ENCODE assay signal across 9 mouse cellular contexts in the genomic region with DNA sequence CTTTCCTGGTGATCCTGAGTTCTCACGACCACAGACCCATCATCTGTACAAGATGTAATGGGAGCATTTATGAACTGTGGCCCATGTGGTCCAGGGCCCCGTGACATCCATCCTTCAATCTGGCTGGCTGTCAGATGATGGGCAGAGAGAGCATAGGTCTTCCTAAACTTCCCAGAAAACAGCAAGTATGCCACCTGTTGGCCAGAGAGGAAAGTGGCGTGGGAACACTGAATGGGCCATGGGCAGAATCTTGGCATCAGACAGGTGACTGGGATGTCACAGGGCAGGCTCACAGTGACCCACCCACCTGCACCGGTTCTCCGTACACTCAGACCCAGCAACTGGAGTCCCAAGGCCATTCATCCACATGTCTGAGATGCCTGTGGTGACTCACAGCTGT. TPM values are rescaled to one million over a fixed set of nuclear protein-coding genes. Genes with fewer than 3 reads are reported as not detected.
DNase-seq lines count a peak whose midpoint lies in the region; ATAC-seq and TF ChIP-seq lines count a peak whose summit lies in the region.
"Had no signal": no experiment of that assay in that cellular context is flagged by ENCODE, and none has a peak within 500 bp of the region (broad histone marks: within the 10 kb centered on the region; RNA-seq: fewer than 3 reads in every experiment).

No protein-coding gene starts in this region.

- H3K36me3 ChIP-seq in intestine, postnatal 0 days (ENCODE audit: control insufficient read depth, insufficient read depth), result no peaks in the 10 kb centered on the region
- H3K36me3 ChIP-seq in intestine, embryonic 15.5 days, result no peaks in the 10 kb centered on the region

- H3K9ac ChIP-seq in intestine, postnatal 0 days (ENCODE audit: low read depth, low read length), result no peak overlapping the region
- H3K9ac ChIP-seq in intestine, embryonic 15.5 days, result no peak overlapping the region

- DNase-seq in CD4-positive helper T cell, adult 2 months (ENCODE audit: low read depth, low spot score), result peak; percentile 57
- DNase-seq in adrenal gland, postnatal 14 days, result peak; percentile 72
- peak; percentile 31 to 65 for DNase-seq in heart, postnatal 14 days
- peak; percentile 72 for DNase-seq in retina, embryonic 14.5 days (ENCODE audit: low spot score)
- DNase-seq in ovary, postnatal 36 days (ENCODE audit: low spot score), result no peak
- DNase-seq in left cerebral cortex, adult 8-10 months (ENCODE audit: low spot score in 2 of 2), result no peak

- no peak for ATAC-seq in intestine, postnatal 0 days
- no peak for ATAC-seq in intestine, embryonic 15.5 days

- TF ChIP-seq CTCF in intestine, postnatal 0 days (IDR thresholded peaks at IDR 0.05; ENCODE audit: low read depth), result peak; percentile 80

- WGBS in intestine, postnatal 0 days, result 33% methylated on average over 5 of the region's 5 CpGs
- 35% methylated on average over 5 of the region's 5 CpGs for WGBS in intestine, embryonic 15.5 days

- H3K27ac ChIP-seq in intestine, postnatal 0 days (ENCODE audit: low read depth, low read length), result no peak overlapping the region
- H3K27ac ChIP-seq in intestine, embryonic 15.5 days, result no peak overlapping the region

- H3K4me2 ChIP-seq in intestine, postnatal 0 days (replicated peaks; ENCODE audit: low read depth), result no peak overlapping the region
- no peak overlapping the region for H3K4me2 ChIP-seq in intestine, embryonic 15.5 days (replicated peaks)

- no peaks in the 10 kb centered on the region for H3K27me3 ChIP-seq in intestine, postnatal 0 days (replicated peaks; ENCODE audit: control insufficient read depth, insufficient read depth, low read length)
- H3K27me3 ChIP-seq in intestine, embryonic 15.5 days (replicated peaks), result no peaks in the 10 kb centered on the region

- H3K4me3 ChIP-seq in intestine, postnatal 0 days (ENCODE audit: low read depth, low read length), result no peak overlapping the region
- no peak overlapping the region for H3K4me3 ChIP-seq in intestine, embryonic 15.5 days (replicated peaks)

- no peaks in the 10 kb centered on the region for H3K9me3 ChIP-seq in intestine, postnatal 0 days (ENCODE audit: control insufficient read depth)
- H3K9me3 ChIP-seq in intestine, embryonic 15.5 days, result no peaks in the 10 kb centered on the region

- H3K4me1 ChIP-seq in intestine, postnatal 0 days (replicated peaks; ENCODE audit: control insufficient read depth, insufficient read depth, low read length), result no peaks in the 10 kb centered on the region
- H3K4me1 ChIP-seq in intestine, embryonic 15.5 days (replicated peaks), result no peaks in the 10 kb centered on the region

- intact Hi-C loops in heart, postnatal 14 days (cut with DNase I), result loop anchor here (2.0 to 5.0 kb wide), 2 partner anchors 40 to 129 kb away; a partner anchor contains a TSS

RNA-seq across cellular contexts. Expression of a gene that starts 4.4 kb away (rescaled TPM):
- 16.4 and 18.7 TPM in 2 replicates for polyA plus RNA-seq in intestine, postnatal 0 days (2015; fragmentation: Nextera tagmentation; extraction: Ambion mirVana)
- 26.7 and 32.4 TPM in 2 replicates for polyA plus RNA-seq in intestine, embryonic 15.5 days (2015; fragmentation: Nextera tagmentation; extraction: Ambion mirVana)
- total RNA-seq in adrenal gland, postnatal 14 days (2021), result 21.8 and 24.4 TPM in 2 replicates
- 10 to 100 TPM; 16.6 to 16.7 TPM for total RNA-seq in heart, postnatal 14 days (2021)
- total RNA-seq in left cerebral cortex, adult 8-10 months (2022), result 10 to 100 TPM; 10.3 to 11.9 (median 10.4) TPM

RNA-seq across cellular contexts. Expression of a gene that starts 6.5 kb away (rescaled TPM):
- 481 and 496 TPM in 2 replicates for polyA plus RNA-seq in intestine, postnatal 0 days (2015; fragmentation: Nextera tagmentation; extraction: Ambion mirVana)
- polyA plus RNA-seq in intestine, embryonic 15.5 days (2015; fragmentation: Nextera tagmentation; extraction: Ambion mirVana), result 339 and 367 TPM in 2 replicates
- 312 and 335 TPM in 2 replicates for total RNA-seq in adrenal gland, postnatal 14 days (2021)
- 100 to 1,000 TPM; 175 to 185 TPM for total RNA-seq in heart, postnatal 14 days (2021)
- total RNA-seq in left cerebral cortex, adult 8-10 months (2022), result 100 to 1,000 TPM; 123 to 209 (median 170) TPM

RNA-seq across cellular contexts. Expression of a gene that starts 23.5 kb away (rescaled TPM):
- 588 and 718 TPM in 2 replicates for polyA plus RNA-seq in intestine, postnatal 0 days (2015; fragmentation: Nextera tagmentation; extraction: Ambion mirVana)
- polyA plus RNA-seq in intestine, embryonic 15.5 days (2015; fragmentation: Nextera tagmentation; extraction: Ambion mirVana), result 297 and 389 TPM in 2 replicates
- 4.7 and 5.0 TPM in 2 replicates for total RNA-seq in adrenal gland, postnatal 14 days (2021)
- 1 to 10 TPM; 3.0 to 5.2 TPM for total RNA-seq in heart, postnatal 14 days (2021)
- total RNA-seq in left cerebral cortex, adult 8-10 months (2022), result 1 to 10 TPM in 3 of 4 experiments, under 1 TPM in 1; 0.46 to 3.1 (median 1.7) TPM

RNA-seq across cellular contexts. Expression of a gene that starts 23.8 kb away (rescaled TPM):
- 116 TPM in 2 replicates for polyA plus RNA-seq in intestine, postnatal 0 days (2015; fragmentation: Nextera tagmentation; extraction: Ambion mirVana)
- polyA plus RNA-seq in intestine, embryonic 15.5 days (2015; fragmentation: Nextera tagmentation; extraction: Ambion mirVana), result 163 and 190 TPM in 2 replicates
- total RNA-seq in adrenal gland, postnatal 14 days (2021), result 56.6 and 58.1 TPM in 2 replicates
- total RNA-seq in heart, postnatal 14 days (2021), result 10 to 100 TPM; 75.4 to 76.0 TPM
- 10 to 100 TPM; 57.8 to 72.0 (median 64.7) TPM for total RNA-seq in left cerebral cortex, adult 8-10 months (2022)

RNA-seq across cellular contexts. Expression of a gene that starts 30.4 kb away (rescaled TPM):
- 0.68 and 0.78 TPM in 2 replicates for polyA plus RNA-seq in intestine, postnatal 0 days (2015; fragmentation: Nextera tagmentation; extraction: Ambion mirVana)
- 1.7 and 2.9 TPM in 2 replicates for polyA plus RNA-seq in intestine, embryonic 15.5 days (2015; fragmentation: Nextera tagmentation; extraction: Ambion mirVana)
- 2.1 and 3.0 TPM in 2 replicates for total RNA-seq in adrenal gland, postnatal 14 days (2021)
- total RNA-seq in heart, postnatal 14 days (2021), result under 1 TPM in 1 of 2 experiments, not detected in 1; 0.10 TPM
- total RNA-seq in left cerebral cortex, adult 8-10 months (2022), result 10 to 100 TPM; 86.8 to 96.3 (median 92.7) TPM
- total RNA-seq: neutrophil, adult 5-6 weeks had no signal

Comparison
In these comparisons a context has a peak if more than half of its experiments do, and no peak if none do; other contexts are left out.
1. DNase-seq: peak in CD4-positive helper T cell, adult 2 months (single experiment), adrenal gland, postnatal 14 days (single experiment), heart, postnatal 14 days (2 of 2) and retina, embryonic 14.5 days (single experiment); none in ovary, postnatal 36 days (single experiment) and left cerebral cortex, adult 8-10 months (0 of 2).